Mouse (Mus musculus) lung, postnatal 0 days (tissue): ENCODE results near the gene Allc.

Experiments
- CTCF ChIP-seq: IDR thresholded peaks from 2 replicates; pipeline ENCODE4 v1.5.1; 2016; ENCODE audit warnings: antibody characterized with exemption, mild to moderate bottlenecking
- EP300 ChIP-seq: IDR thresholded peaks from 2 replicates; pipeline ENCODE4 v1.6.1; 2016; ENCODE audit warnings: antibody characterized with exemption, mild to moderate bottlenecking, control low read depth

- TF ChIP-seq CTCF = no peak
- no peak for TF ChIP-seq EP300
These were observed 68.0 kb downstream of the Allc start for GRCm38 (mm10) chr12:28514264-28514775.
